Mouse (Mus musculus): Measurements from ENCODE around the gene Mdk.

The Mdk gene

DNA sequence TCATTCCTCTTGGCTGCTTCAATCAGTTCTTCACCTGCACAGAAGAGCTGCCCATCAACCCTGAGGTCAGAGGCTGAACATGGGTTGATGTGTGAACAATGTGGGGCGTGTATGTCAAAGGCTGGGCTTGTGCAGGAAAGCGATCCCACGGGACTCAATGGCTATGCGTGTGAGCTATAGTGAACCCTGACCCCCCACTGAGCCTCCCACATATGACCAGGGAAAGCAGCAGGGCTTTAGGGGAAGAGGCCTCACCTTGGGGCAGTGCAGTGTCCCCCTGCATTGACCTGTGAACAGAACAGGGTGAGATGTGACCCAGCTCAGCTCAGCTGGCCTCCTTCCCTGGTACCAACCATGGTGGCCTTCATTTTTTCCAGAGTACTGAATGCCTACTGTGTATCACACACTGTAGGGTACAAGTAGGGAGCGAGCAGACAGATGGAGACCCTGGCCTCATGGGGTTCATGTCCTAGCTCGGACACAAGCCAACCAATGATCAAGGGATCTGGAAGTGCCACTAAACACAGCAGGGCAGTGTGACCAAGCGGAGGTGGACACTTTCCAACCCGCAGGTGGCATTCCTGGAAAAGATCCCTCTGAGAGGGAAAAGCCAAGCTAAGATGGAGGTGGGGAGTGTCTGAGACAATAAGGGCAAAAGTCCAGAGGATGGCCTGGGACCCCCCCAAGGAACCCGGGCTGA lies 2.9 kb upstream of the Mdk start:
- in situ Hi-C loops (cut with MboI, MseI): no loop called here

DNA sequence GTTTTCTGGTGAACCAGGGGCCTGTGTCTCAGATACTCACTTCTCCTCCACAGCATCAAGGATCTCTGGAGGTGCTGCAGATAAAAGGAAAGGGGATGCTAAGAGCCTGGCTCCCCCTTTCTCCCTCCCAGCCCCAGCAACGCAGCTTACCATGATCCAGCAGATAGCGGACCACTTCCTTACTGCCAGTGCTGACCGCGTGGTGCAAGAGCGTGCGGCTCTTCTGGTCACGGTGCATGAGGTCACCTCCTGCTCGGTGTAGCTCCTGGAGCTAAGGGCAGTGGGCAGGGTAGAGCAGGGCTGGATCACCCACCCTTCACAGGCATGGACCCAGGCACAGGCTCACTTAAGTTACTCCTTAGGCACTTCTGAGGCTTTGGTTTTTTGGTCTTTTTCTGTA lies 1.9 kb upstream of the Mdk start:
- in situ Hi-C loops (cut with MboI, MseI): no loop called here

DNA sequence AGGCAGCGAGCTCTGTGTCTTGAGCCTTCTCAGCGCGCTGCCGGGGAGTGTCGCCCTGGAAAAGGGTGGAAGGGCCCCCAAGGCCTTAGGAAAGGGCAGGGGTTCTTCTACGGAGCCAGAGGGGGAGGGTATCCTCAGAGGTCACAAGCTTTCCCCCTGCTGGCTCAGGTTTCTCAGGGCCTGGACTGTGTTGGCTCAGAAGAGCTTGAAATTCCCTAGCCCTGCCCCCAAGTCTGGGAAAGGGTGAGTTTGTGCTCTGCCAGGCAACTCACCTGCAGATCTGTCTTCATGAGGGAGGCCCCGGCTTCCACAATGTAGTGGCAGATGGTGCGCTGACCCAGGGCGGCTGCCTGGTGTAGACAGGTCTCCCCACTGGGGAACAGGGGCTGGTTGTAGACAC lies 1.4 kb upstream of the Mdk start:
- in situ Hi-C loops (cut with MboI, MseI): no loop called here

DNA sequence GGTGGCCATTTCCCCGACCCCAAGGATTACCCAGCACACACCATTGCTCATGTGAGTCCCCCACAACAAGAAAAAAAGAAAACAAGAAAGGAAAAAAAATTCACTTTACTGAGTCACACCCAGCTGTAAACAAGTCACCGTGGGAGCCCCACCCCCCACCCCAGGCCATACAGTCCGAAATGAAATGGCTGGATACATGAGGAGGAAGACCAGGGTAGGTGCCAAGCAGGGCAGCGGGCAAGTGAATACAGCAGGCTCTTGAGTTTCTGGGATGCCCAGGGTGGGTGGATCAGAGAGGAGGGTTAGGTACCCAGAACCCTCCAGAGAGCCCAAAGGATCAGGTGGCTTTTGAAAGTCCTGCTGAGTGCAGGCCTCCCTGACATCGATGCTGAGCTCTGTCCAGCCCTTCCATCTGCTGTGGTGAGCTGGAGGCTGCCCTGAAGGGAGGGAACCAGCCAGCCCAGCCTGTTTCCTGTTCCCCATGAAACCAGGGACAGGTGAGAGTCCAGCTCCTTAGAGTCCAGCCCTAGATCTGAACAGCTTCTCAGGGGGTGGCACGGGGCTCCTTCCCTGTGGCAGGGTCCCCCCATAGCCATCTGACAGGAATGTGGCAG lies 747 bp upstream of the Mdk start:
- in situ Hi-C loops (cut with MboI, MseI): no loop called here

DNA sequence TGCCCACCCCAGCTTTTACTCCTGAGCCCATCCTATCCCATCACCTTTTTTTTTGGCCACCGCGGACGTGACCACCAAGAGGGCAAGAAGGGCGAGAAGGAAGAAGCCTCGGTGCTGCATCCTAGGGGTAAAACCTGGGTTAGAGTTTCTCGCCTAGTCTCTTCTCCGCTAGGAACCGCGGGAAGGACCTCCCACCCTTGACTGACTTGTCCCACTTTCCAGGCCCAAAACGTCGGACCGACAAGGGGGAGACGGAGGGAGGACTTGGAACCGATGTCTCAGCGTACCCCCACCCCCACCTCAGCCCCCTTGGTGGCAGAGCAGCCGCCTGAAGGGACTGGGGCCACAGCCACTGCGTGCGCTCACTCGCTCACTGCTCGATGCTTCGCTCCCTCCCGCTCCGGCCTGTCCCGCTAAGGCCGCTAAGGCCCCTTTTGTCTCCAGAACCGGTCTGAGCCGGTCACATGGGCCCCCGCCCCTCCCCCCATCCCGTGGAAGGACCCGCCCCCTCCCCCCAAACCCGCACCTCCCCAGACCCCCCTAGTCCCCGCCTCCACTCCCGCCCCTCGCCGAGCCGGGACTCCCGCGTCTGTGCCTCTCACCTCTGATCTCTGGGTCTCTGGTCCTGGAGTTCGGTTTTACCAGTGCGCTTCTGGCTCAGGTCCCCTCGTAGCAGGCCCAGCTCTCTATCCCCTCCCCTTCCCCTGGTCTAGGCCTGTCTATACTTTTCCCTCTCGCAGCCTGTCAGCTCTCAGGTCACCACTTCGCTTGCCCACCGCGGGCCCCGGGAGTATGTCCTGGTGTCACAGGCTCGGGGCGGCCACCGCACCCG lies 553 bp downstream of the Mdk start:
- in situ Hi-C loops (cut with MboI, MseI): no loop called here

DNA sequence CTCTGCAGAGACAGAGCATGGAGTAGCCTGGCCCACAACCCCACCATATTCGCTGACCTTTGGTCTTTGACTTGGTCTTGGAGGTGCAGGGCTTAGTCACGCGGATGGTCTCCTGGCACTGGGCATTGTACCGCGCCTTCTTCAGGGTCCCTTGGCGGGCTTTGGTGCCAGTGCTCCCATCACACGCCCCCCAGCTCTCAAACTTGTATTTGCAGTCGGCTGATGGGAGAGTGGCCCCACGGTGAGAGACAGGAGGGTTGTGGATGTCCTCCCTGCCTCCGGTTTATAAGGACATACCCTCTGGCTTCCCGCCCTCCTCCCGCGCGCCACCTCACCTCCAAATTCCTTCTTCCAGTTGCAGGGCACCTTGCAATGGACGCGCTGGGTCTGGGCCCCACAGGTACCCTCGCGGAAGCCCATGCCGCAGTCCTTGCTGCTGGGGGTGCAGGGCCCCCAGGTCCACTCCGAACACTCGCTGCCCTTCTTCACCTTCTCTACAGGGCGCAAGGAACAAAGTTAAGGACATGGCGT lies 1.3 kb downstream of the Mdk start:
- in situ Hi-C loops (cut with MboI, MseI): no loop called here

- in situ Hi-C loops (cut with MboI, MseI): loop anchor here in 1 of 2 experiments (5.0 kb wide), 1 partner anchor 148 kb away; no protein-coding TSS in a partner anchor
Observed at GRCm38 (mm10) chr2:91929936-91930335, 2.2 kb downstream of the Mdk start.

GRCm38 (mm10) chr2:91929455-91929854 lies 2.6 kb downstream of the Mdk start:
- in situ Hi-C loops (cut with MboI, MseI): loop anchor here in 1 of 2 experiments (5.0 kb wide), 1 partner anchor 147 kb away; no protein-coding TSS in a partner anchor

DNA sequence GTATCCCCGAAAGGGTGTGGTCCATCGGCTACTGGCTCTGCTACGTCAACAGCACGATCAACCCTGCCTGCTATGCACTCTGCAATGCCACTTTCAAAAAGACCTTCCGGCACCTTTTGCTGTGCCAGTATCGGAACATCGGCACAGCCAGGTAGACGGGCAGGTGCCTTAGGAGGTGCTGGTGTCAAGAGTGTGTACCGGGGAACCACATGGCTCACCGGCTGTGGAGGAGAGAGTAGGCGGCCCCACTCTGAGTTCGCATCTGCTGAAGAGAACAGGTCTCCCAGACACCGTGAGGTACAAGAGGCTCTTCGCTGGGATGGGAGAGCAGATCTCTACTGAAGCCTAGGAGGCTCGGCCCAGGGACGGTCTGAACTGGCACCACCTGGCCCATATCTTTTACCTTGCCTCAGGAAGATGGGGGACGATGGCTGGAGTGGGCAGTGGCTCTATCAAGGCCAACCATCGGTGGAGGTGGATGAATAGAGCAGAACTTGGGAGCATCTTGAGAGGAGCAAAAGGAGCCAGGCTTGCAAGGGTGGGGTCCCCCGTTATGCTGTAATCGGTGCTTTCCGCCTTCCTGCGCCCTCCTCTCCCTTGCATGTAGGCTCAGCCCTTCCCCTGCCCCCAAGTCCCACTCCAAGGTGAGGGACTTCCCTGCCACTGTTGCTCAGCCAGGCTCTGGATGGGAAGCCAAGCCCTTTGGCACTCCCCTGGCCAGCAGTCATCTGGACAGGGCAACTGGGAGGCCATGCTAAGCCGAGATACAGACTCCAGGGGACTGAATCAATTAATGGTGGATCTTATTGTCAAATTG lies 3.4 kb downstream of the Mdk start:
- in situ Hi-C loops (cut with MboI, MseI): loop anchor here in 1 of 2 experiments (5.0 kb wide), 1 partner anchor 146 kb away; no protein-coding TSS in a partner anchor

- in situ Hi-C loops (cut with MboI, MseI): loop anchor here in 1 of 2 experiments (5.0 kb wide), 1 partner anchor 146 kb away; no protein-coding TSS in a partner anchor
Observed at GRCm38 (mm10) chr2:91927826-91928533, 4.1 kb downstream of the Mdk start.

DNA sequence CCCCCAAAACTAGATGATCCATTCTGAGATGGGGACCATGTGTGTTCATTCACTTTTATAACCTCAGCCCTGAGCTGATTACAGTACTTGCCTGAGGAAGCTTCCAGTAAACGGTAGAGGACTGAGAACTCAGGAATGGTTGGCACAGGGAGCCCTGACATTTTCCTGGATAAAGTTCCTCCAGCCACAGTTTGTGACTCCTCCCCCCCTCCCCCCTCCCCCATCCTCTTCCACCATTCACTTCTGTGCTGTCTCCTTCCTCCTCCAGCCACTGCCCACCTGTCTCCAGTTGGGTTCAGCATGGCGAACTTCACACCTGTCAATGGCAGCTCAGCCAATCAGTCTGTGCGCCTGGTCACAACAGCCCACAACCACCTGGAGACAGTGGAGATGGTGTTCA lies 5.1 kb downstream of the Mdk start, which contains the start of gene Chrm4:
Gene Chrm4, plus strand, starts transcription at position 301 of the 400 bp plus-strand sequence.
- in situ Hi-C loops (cut with MboI, MseI): loop anchor here in 1 of 2 experiments (5.0 kb wide), 1 partner anchor 145 kb away; no protein-coding TSS in a partner anchor

DNA sequence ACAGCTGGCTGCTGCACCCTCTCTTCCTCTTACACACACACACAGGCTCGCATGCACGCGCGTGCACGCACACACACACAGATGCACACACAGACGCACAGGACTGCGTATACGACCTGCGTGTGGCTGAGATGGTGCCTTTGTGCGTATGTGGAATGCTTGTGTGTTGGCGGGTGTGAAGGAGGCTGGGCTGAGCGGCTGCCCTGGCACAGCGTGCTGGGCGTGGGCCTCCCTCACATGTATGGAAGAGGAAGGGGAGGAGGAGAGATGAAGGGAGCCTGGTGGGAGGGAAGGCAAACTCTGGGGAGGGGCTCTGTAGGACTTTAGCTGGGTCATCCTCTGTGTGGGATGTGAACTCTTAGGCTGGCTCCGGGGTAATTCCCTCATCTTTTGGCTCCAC lies 6.7 kb downstream of the Mdk start:
- in situ Hi-C loops (cut with MboI, MseI): loop anchor here in 1 of 2 experiments (5.0 kb wide), 1 partner anchor 143 kb away; no protein-coding TSS in a partner anchor

DNA sequence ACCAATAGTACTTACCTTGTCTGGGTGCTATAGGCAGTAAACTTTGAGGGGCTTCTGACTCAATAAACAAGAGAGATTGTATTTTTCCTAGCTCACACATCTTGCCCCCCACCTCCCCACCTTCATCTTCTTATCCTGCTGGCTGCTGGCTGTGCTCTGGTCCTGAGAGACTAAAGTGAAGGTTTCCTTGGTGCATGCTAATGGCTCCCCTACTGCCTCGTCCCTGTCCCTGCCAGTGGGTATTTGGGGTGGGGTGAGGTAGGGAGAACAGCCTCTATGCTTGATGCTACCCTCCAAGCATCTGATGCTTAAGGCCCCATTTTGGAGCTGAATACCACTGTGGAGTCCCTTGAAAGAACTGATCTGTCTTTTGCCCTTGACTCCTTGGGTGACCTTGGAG lies 7.4 kb downstream of the Mdk start:
- in situ Hi-C loops (cut with MboI, MseI): loop anchor here in 1 of 2 experiments (5.0 kb wide), 1 partner anchor 142 kb away; no protein-coding TSS in a partner anchor

DNA sequence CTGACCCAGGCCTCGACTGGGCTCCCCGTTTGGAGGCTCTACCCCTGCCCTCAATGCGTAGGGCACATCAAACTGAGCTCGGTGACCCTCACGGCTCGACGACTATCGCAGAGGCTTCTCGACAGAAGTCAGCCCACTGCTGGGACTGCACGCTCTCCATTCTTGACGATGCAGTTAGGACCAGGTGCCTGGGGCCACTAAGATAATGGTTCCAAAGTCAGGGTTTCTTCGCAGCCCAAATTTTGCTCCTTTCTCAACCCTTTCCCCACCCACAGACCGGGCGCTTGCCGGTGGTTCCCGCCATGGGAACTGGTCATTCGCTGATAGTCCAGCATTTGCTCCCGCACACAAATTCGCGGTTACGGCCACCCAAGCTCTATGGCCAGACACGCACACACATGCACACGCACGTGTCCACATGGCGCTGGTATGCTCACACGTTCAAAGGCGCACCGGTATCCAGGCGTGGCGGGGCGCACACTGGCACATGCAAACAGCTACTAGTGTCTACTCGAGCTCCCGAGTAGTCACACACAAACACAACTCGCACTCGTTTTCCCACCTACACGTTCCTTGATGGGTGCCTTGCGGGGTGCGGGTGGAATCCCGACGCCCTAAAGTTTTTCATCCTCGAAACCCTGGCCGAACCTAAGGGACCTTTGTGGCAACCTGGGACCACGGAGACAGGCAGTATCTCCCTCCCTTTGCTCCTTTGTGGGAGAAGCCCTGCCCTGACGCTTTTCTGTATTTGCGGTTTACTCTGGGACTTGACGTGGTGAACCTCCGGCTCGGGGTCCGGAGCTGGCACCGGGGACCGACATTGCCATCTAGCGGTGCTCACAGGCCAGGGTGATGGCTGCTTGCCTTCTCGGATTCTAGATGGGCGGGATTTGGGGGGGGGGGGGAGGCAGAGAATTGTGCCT lies 8.4 kb downstream of the Mdk start:
- in situ Hi-C loops (cut with MboI, MseI): no loop called here

DNA sequence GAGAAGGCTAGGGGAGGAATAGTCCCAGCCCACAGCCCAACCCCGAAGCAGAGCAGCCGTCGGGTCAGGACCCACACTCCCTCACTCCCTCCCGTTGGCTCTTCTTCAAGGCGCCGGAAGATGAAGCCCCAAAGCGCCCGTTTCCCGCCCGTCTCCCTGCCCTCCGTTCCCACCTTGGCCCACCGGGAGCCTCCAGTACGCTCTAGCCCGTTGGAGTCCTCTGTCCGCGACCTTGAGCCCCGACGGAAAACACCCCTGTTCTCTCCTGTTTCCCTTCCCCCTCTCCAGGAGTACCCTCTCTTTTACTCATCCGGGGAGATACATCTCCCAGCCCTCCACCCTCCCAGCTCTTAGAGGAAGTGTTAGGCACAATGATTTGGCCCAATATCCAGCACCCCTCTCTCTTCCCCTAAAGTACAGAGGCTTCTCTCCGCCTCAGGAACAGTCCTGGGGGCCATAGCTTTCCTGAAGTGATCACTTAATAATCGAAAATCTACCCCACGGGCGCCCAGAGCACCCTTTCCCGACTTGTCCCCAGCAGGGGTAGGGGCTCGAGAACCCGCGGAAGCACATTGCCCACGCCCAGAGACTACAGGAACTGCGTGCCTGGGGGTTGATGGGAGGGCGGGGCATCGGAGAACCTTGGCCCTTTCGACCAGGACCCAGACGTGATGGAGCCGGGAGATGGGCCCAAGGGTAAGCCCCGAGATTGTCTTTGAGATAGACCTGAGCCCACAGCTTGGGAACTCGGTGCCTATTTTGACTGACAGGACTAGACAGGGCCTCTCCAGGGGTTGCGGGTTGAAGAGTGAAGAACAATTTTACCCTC lies 9.3 kb downstream of the Mdk start:
- in situ Hi-C loops (cut with MboI, MseI): no loop called here

- in situ Hi-C loops (cut with MboI, MseI): no loop called here
Observed at GRCm38 (mm10) chr2:91921790-91922570, 10.1 kb downstream of the Mdk start.

DNA sequence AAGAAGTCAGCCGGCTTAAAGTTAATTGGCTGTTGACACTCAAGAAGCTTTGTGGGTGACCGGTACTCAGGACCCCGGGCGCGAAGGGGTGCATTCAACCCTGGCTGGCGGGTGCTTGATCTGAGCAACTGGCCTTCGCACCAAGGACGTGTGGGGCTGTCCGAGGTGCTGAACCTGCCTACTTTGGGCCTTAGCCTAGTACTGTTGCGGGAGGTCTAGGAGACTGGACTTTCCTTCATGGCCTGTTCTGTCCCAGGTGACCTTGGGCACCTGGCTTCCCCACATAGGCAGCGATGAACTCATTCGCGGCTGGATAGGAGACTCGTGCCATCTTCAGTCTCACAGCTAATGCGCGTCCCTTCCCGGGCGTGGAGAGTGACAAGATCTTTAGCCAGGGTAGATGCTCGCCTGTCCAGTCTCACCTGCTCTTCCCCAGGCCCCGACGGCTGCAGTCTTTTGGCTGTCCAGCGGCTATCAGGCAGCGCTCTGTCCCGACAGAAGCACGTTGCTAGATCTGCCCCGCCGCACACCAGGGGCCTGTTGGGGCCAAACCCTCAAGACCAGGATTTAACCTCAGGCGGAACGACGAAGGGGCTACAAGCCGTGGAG lies 10.8 kb downstream of the Mdk start:
- in situ Hi-C loops (cut with MboI, MseI): no loop called here

Measured in T-helper 17 cell (primary cell).